Comparison of ENCODE assay signal across 22 mouse cellular contexts in the genomic region with DNA sequence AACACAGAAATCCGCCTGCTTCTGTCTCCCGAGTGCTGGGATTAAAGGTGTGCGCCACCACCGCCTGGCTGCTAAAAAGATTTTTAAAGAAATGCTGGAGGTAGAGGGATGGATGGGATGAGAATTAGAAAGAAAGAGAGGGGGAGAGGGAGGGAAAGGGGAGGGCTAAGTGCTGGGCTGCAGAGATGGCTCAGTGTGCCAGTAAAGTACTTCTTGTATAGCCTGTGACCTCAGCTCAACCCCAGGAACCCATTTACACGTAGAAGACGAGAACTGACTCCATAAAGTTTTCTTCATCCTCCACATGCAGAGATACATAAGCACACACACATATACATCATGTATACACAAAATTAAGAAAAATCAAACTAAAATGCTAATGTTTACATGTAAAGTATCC.
"Had no signal": no experiment of that assay in that cellular context is flagged by ENCODE, and none has a peak within 500 bp of the region (broad histone marks: within the 10 kb centered on the region; RNA-seq: fewer than 3 reads in every experiment).

No protein-coding gene starts in this region.

- H3K4me1 ChIP-seq: heart, embryonic 10.5 days; hindbrain, embryonic 13.5 days; hindbrain, embryonic 15.5 days; kidney, embryonic 15.5 days; limb, embryonic 13.5 days; limb, embryonic 15.5 days had no signal

- H3K27ac ChIP-seq: heart, embryonic 10.5 days; hindbrain, embryonic 13.5 days; hindbrain, embryonic 15.5 days; hindbrain, postnatal 0 days; kidney, embryonic 15.5 days; kidney, postnatal 0 days; limb, embryonic 13.5 days; limb, embryonic 15.5 days had no signal

- DNase-seq: forebrain, postnatal 0 days; gastrocnemius, postnatal 14 days; gastrocnemius, postnatal 36 days; heart, adult 18-20 months; heart, postnatal 14 days; heart, postnatal 36 days; kidney, adult 11 months; kidney, adult 2 months; kidney, adult 9 months; kidney, postnatal 14 days; kidney, postnatal 36 days; layer of hippocampus, adult 9-11 months; layer of hippocampus, postnatal 36 days; left cerebral cortex, postnatal 4 days had no signal

- H3K4me3 ChIP-seq: heart, embryonic 10.5 days; hindbrain, embryonic 13.5 days; hindbrain, embryonic 15.5 days; kidney, embryonic 15.5 days; limb, embryonic 13.5 days; limb, embryonic 15.5 days had no signal

- H3K9ac ChIP-seq: forebrain, postnatal 0 days; hindbrain, embryonic 13.5 days; hindbrain, embryonic 15.5 days; kidney, embryonic 15.5 days; limb, embryonic 13.5 days; limb, embryonic 15.5 days had no signal

- H3K9me3 ChIP-seq: heart, embryonic 10.5 days; hindbrain, embryonic 13.5 days; hindbrain, embryonic 15.5 days; kidney, embryonic 15.5 days; limb, embryonic 13.5 days; limb, embryonic 15.5 days had no signal

- ATAC-seq: forebrain, postnatal 0 days; hindbrain, postnatal 0 days had no signal

- H3K4me2 ChIP-seq: hindbrain, embryonic 13.5 days; hindbrain, embryonic 15.5 days; kidney, embryonic 15.5 days; limb, embryonic 13.5 days; limb, embryonic 15.5 days had no signal

- H3K27me3 ChIP-seq: hindbrain, embryonic 13.5 days; hindbrain, embryonic 15.5 days; kidney, embryonic 15.5 days; limb, embryonic 13.5 days; limb, embryonic 15.5 days had no signal
